In genomic region chr10:80854913-80855748, GRCm38 (mm10) we compare ENCODE assay signal across 8 mouse cellular contexts. TPM values are rescaled to one million over a fixed set of nuclear protein-coding genes. Genes with fewer than 3 reads are reported as not detected.
DNase-seq lines count a peak whose midpoint lies in the region; ATAC-seq lines count a peak whose summit lies in the region.

Lsm7 (minus strand) TSS chr10:80855209.
Sppl2b (plus strand) TSS chr10:80855275.

- no peaks in the 10 kb centered on the region for H3K27me3 ChIP-seq in hindbrain, embryonic 15.5 days

- DNase-seq in R1 (ENCODE audit: low read depth, low spot score): peak; percentile 93
- DNase-seq in cerebellum, postnatal 25 days: peak; percentile 99
- peak; percentile 96 to 98 for DNase-seq in frontal cortex, postnatal 36 days (ENCODE audit: low spot score in 2 of 2)
- peak; percentile 91 for DNase-seq in left cerebral cortex, adult 11 months (ENCODE audit: low spot score)
- DNase-seq in lung, postnatal 4 days: peak; percentile 98 to 99
- DNase-seq in retina, postnatal 7 days (ENCODE audit: low read depth, low spot score): peak; percentile 94
- DNase-seq in urinary bladder, adult 2 months (ENCODE audit: low spot score): peak; percentile 99

- H3K4me2 ChIP-seq in hindbrain, embryonic 15.5 days: peak within 1 kb of the TSS; percentile 99

- peak within 1 kb of the TSS; percentile 84 for H3K27ac ChIP-seq in hindbrain, embryonic 15.5 days (replicated peaks)

- under 1% methylated on average over 81 of the region's 81 CpGs for WGBS in hindbrain, embryonic 15.5 days

- H3K4me3 ChIP-seq in hindbrain, embryonic 15.5 days: peak within 1 kb of the TSS; percentile 99

- ATAC-seq in hindbrain, embryonic 15.5 days (ENCODE audit: low FRiP score, low read depth): peak; percentile 88

- peaks cover 20% of the 10 kb centered on the region; the same call in 1 of the 2 replicates for H3K36me3 ChIP-seq in hindbrain, embryonic 15.5 days

- H3K9me3 ChIP-seq in hindbrain, embryonic 15.5 days: no peaks in the 10 kb centered on the region

- peaks cover 45% of the 10 kb centered on the region for H3K4me1 ChIP-seq in hindbrain, embryonic 15.5 days (replicated peaks)

- peak within 1 kb of the TSS; percentile 95 for H3K9ac ChIP-seq in hindbrain, embryonic 15.5 days

RNA-seq across cellular contexts. Expression of gene Lsm7, which starts in this region (rescaled TPM):
- polyA plus RNA-seq in hindbrain, embryonic 15.5 days (2015; fragmentation: Nextera tagmentation; extraction: Ambion mirVana): 210 and 228 TPM in 2 replicates
- polyA plus RNA-seq in urinary bladder, adult 2 months (2012; rRNA removed): 117 and 147 TPM in 2 replicates

RNA-seq across cellular contexts. Expression of gene Sppl2b, which starts in this region (rescaled TPM):
- polyA plus RNA-seq in hindbrain, embryonic 15.5 days (2015; fragmentation: Nextera tagmentation; extraction: Ambion mirVana): 76.8 and 87.4 TPM in 2 replicates
- polyA plus RNA-seq in urinary bladder, adult 2 months (2012; rRNA removed): 33.0 and 37.4 TPM in 2 replicates

Comparison
In these comparisons a context has a peak if more than half of its experiments do, and no peak if none do; other contexts are left out.
1. Peak in every context shown above with its lines: DNase-seq, ATAC-seq, H3K4me3 ChIP-seq and H3K27ac ChIP-seq.